Mouse (Mus musculus) lung, adult 18-20 months (tissue): Measurements from ENCODE around the gene 9930021J03Rik.

Source experiments
- DNase-seq, 2 experiments: peaks; one replicate each; pipeline ENCODE4 v3.0.0; 2022; ENCODE audit warnings: mixed read lengths in 2 of 2

Gene 9930021J03Rik

DNA sequence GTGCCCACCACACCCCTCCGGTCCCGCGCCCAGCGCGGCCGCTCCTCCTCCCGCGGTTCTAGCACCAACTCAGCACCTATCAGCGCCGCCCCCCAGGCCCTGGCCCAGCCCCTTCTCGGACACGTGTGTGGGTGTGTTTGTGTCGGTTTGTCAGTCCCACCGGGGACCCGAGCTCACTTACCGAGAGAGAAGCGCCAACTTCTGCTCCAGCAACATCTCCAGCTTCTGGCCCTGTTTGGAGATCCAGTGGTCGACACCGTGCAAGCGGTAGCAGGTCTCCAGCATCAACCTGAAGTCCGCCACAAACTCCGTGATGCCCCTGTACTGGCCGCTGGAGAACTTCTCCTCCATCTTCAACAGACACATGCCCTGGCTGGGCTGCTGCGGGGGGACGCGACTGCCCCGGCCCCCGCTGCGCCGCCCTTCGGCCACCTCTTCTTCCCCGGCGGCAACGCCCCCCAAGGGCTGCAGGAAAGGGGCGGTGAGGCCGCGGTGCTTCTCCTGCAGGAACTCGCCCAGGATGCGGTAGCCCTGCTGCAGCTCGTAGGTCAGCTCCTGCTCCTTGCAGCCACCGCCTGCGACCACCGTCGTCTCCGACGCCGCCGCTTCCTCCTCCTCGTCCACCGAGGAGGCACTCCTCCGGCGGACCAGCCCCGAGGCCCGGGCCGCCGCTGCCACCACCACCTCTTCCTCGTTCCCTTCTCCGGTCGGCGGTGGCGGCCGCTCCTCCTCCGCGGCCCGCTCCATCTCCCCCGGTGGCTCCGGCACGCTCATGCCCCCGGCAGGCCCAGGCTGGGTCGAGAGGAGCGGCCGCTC is 480 bp downstream of the 9930021J03Rik start:
- DNase-seq: peak; percentile 77

DNA sequence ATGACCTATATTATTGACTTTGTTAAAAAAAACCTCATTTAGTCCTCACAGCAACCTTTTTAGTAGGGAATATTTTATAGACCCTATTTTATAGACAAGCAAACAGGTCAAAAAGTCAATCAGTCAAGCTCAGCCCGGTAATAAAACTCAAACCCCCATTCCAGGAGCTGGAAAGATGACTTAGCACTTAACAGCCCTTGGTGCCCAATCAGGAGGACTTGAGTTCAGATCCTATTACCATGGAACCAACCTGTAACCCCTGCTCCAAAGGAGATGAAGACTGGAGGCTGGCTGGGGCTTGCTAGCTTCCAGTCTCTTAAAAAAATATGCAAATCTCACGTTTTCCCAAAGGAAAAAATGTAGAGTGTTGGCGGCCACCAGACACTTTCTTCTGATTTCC is 1.8 kb downstream of the 9930021J03Rik start:
- DNase-seq: no peak

DNA sequence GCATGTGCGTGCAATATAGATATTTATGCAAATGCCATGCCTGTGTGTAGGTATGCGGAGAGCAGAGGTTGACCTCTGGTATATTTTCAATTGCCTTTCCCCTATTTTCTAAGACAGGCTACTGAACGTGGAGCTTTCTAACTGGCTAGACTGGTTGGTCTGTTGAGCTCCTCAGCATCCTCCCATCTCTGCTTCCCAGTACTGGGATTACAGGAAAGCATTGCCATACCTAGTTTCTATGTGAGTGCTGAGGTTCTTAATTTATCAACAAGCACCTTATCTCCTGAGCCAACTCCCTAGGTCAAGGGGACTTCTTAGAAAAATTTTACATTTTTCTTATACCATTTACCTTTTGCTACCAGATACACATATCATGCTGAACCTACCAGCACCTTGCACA is 8.4 kb downstream of the 9930021J03Rik start:
- DNase-seq: no peak

DNA sequence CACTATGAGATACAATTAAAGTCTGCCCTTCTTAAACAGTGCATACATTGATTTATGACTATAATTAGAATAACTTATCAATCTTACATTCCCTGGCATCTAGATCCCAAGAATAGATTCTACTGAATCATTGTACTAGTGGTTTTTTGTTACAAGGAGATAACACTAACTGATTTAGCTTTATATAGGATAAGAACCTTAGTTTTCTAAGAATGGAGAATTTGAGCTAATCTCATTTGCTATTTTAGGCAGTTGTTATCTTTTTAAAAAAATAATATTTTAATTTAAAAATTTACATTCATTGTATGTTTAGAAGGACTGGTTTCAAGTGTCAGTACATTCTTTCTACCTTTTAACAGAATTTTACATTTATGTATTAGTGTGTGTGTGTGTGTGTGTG is 17.8 kb downstream of the 9930021J03Rik start:
- no peak for DNase-seq

DNA sequence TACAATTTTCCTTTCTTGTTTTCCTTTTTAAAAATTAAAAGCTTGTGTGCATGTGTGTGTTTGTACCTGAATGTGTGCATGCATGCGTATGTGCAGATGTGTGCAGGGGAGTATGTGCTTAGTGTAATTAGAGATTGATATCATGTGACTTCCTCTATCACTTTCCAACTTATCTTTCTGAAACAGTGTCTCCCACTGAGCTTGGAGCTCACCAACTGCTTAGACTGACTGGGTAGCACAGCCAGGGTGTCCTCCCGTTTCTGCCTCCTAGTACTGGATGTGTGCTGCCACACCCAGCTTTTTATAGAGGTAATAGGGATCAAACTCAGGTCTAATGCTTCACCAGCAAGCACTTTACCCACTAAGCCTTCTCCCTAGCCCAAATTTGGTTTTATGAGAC is 22.9 kb downstream of the 9930021J03Rik start:
- no peak for DNase-seq

DNA sequence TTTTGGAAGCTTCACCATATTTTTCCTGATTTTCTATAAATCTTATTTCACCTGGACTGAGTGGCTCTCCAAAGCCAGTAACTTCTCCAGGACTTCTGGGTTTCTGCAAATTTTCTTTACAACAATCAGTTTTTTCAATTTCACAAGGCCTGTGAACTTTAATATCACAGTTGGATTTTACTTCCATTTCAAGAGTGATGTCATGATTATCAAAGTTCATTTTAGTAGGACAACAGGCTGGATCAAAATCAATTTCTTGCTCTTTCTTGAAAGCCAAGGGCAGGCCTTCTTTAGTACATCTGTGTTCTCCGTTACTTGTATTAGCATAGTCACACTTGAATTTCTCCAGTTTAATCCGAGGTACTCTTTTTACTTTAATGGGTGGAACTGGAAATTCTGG is 51.9 kb downstream of the 9930021J03Rik start:
- DNase-seq: no peak

DNA sequence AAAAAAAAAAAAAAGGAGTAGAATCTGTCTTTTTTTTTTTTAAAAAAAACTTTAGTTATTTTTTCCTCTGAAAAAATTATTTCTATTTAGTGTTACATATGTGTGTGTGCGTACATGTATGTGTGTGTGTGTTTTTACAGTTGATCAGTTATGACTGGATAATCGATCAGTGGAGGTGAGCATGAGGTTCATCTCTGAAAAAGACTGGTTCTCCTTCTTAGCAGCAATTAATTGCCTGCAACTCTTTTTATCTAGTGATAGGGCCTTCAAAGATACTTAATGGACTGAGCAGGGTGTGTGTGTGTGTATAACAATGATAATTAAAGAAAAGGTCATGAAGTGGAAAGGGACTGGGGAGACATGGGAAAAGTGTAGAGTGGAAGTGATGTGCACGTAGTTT is 54.8 kb downstream of the 9930021J03Rik start:
- DNase-seq: no peak

DNA sequence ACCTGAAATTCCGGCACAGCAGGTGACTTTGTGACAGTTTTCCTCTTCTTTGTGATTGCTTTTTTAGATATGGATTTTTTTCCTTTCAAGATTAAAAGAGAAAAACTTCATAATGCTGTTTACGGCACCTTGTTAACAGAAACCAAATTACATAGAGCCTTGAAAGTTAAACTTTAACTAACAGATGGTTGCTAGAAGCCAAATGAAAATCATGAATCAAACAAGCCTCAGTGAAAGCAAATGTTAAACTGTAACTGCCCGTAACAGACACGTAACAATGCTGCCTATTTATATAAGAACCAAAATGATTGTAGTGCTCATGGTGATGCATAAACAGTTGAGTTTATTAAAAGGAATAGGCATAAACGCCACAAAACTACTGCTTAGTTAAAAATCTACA is 62.3 kb downstream of the 9930021J03Rik start:
- no peak for DNase-seq

DNA sequence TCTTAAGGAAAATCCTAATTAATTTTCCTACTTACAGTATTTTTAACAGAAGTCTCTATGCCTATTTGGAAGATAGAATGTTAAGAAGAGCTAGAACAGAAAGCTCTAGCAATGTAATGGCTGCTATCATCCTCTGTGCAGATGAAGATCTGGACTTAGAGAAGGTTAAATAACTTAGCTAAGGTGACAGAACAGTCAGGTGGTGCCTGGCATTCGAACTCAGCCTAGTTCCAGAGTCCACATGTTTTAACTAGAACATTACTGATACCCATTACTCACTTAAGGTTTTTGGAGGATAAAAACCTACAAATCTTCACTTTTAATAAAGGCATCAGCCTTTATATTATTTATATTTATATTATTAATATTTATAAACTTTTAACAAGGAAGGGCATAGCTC is 65.1 kb downstream of the 9930021J03Rik start:
- no peak for DNase-seq

DNA sequence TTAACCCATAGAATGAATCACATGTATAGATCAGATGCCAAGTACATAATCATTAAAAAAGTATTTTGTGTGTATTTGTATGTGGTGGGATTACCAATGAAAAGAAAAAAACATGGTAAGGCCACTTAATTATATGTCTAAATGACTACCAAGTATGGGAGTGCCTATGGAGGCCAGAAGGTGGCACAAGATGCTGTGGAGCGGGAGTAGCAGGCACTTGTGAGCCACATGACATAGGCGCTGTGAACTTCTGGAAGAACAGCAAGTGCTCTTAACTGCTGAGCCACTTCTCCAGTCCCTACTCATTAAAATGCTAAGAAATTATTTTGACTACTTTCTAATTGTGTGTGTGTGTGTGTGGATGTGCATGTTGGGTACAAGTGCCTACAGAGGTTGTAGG is 66.2 kb downstream of the 9930021J03Rik start:
- peak in 1 of 2 experiments; percentile 7 for DNase-seq

DNA sequence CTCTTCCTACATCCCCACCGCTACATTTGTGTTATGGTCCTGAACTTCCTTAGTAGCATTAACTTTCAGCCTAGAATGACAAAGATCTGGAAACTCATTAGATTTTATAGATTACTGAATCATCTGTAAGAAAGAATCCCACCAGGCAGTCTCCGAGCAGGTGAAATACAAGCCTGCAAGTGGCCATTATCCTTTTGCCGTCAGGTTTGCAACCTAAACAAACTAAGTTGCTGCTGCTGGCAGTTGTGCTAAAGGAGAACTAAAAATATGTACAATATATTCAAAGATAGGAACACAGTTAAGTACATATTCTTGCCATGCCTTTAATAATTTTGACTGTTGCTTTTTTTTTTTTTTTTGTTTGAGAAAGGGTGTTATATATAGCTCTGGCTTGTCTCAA is 70.4 kb downstream of the 9930021J03Rik start:
- DNase-seq: no peak

DNA sequence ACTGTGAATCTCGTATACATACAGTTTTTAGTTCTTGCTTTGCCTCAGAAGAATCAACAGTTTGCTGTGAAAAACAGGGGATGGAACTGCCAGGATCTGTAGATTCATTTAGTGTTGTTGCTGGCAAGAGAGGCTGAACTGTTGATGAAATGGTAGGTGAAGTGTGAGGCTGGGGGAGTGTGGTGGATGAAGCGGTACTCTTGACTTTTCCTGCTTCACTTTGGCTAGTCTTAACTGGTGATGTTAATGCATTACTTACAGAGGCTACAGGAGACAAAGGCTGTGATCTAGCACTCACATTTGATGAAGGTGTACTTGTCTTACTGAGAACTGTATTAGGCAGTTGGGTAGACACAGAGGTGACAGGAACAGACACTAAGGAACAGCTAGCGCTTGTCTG is 87.3 kb downstream of the 9930021J03Rik start:
- DNase-seq: no peak

DNA sequence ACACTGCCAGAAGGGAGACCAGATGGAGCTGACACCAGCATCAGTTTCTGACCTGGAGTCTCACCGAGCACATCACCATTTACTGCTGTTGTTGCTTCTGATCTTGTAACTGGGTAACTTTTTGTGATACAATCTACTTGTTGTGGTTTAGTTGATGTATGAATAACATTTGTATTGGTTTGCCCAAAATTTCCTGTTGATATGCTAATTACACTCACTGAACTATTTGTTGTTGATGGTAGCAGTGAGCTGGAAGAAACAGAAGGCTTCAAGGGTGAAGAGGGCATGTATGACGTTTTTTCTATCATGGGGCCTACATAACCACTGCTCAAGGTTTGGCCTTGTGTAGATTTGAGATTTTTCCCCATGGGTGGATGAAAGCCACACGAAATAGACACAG is 87.9 kb downstream of the 9930021J03Rik start:
- DNase-seq: no peak

DNA sequence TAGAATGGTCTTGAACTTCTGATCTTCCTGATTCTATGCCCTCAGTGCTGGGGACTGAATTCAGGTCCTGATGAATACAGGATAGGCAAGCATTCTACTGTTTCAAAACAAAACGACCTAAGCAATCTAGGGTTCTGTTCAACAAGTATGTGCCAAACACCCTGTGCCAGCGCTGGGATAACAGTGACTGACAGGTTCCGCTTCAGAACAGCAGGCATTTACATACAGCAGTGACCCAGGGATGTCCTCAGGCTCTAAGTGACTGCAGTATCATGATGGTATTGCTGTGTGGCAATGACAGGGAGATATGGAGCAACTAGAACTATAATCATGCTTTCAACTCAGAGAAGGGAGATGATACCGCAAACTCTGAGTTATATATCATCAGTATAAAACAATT is 92.3 kb downstream of the 9930021J03Rik start:
- no peak for DNase-seq

DNA sequence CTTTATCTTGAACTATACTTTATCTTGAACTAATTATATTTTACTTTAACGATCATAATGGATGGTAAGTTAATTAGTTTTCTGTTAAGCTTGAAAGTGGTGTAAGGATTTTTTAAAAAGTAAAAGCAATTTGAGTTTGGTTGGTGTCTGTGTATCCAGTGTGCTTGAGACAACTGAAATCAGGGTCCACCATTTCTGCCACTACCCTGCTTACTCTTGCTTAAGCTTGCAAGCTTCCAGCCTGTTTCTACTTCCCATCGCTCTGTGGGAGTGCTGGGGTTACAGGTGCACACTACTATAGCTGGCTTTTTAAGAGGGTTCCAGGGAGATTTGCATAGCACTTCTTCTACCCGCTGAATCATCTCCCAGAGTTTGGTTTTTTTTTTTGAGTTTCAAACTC is 96.3 kb downstream of the 9930021J03Rik start:
- DNase-seq: no peak

DNA sequence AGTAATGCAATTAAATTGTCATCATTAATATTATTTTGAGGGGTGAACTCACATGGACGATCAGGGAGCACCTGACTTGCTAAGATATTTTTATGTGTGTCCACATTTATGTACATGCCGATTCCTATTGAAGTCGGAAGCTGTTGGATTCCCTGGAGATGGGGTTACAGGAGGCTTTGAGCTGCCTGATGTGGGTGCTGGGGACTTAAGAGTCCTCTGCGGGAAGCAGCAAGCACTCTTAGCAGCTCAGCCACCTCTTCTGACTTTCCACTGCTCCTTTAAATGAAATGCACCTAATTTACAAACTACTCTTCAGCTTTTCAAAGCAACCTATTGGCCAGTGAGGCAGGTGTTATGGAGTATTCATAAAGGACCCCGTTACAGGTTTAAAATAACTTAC is 97.3 kb downstream of the 9930021J03Rik start:
- DNase-seq: no peak

DNA sequence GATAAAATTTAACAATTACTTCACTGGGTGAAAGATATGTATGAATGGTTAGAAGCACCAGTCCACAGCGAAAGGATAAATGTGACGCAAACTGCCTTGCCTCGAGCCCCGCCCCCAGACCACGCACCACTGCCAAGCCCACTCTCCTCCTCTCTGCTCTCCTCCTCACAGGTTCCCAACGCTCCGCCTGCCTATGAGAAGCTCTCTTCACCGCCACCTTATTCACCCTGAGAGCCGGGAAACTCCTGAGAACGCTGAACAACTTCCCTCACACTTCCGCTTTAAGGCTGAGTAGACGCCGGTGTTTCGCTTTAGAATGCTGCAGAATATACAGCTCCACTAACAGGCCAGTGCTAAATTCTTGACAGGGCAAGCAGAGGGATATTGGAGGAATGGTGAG is 97.8 kb downstream of the 9930021J03Rik start:
- DNase-seq: peak; percentile 30 to 38

DNA sequence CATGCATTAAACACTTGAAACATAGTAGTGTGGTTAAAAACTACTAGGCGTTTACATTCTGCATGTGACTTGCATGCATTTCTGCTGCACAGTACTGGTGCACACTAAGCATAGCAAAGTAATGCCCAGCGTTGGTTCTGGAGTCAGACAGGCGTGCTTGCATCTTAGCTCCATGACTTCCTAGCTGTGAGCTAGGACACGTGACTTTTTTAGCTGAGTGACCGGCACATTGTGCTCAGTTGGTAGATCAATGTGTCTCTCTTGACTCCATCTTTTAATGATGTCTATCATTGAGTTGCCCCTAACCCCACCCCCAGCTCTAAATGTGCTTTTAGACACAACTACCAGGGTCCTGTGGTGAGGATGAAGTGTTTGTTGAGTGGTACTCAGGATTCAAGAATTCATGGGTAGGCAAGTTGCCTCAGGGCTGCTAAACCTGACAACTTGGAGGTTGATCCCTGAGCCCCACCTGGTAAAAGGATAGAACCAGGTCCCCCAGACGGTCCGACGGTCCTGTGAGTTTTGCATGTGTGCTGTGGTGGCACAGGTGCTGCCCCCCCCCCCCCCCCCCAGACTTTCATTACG is 98.4 kb downstream of the 9930021J03Rik start:
- no peak for DNase-seq

DNA sequence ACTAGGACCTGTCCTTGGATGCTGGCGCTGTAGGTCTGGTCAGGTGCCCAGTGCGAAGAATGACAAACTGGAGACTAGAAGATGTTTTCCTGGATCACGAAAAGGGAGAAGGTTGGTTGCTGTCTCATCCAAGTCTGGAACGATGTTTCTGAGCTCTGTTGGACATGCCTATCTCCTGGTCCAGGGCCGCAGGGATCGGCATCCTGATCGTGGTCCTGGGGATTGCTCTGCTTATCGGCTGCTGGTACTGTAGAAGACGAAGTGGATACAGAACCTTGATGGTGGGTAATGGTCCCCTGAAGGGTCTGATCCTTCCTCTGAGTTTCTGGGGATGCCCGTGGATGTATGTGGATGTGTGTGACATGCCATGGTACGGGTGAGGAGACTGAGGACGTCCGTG is 101.4 kb downstream of the 9930021J03Rik start:
- no peak for DNase-seq

DNA sequence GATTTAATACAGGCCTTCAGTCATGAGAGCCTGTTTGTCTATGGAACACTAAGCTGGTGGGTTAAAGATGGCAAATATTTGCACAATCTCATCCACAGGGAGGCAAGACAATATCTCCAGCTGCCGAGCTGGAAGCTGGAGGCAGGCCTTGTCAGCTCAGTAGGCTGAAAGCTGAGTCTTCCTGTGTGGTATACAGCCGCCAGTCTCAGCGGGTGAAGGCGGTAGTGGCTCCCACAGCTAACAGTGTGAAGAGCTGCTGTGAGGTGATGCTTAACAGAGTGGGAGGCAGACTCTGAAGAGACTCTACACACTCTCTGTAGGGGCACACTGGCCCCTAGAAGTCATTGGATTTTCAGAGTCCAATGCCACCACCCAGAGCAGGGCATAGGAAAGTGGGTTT is 104.1 kb downstream of the 9930021J03Rik start:
- DNase-seq: no peak

DNA sequence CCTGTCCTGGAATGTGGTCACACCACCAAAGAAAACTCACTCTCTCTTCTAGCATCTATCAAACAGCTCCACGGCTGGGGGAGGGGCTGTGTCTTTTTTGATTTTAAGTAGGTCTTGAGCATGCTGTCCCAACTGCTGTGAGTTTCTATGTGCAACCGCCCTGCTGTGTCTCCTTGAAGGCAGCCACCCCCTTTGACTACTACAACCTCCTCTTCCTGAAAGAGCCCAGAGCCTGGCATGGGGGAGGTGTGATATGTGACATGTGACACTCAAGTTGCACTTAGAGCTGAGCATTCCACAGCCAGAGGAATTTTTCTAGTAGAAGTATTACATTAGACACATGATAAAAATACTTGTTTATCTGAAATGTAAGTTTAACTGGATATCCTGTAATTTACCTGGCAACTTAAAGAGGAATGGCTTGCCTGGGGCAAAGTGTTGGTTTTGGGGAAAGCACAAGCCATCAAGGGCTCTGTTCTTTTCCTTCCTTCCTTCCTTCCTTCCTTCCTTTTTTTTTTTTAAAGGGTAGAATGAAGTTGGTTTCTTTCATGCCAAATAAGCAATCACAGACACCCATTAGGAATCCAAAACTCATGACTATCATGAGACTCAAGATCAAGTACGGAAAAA is 108.4 kb downstream of the 9930021J03Rik start, which contains the start of gene Mlana:
Gene Mlana, plus strand, starts transcription at position 580 of the 630 bp plus-strand sequence.
- peak; percentile 55 to 67 for DNase-seq

DNA sequence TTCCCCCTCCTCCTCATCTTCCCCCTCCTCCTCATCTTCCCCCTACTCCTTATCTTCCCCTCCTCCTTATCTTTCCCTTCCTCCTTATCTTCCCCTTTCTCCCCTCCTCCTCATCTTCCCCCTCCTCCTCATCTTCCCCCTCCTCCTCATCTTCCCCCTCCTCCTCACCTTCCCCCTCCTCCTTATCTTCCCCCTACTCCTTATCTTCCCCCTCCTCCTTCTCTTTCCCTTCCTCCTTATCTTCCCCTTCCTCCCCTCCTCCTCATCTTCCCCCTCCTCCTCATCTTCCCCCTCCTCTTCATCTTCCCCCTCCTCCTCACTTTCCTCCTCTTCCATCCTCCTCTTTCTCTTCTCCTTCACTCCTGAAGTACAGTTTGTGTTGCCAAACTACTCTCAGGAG is 108.9 kb downstream of the 9930021J03Rik start:
- DNase-seq: no peak

DNA sequence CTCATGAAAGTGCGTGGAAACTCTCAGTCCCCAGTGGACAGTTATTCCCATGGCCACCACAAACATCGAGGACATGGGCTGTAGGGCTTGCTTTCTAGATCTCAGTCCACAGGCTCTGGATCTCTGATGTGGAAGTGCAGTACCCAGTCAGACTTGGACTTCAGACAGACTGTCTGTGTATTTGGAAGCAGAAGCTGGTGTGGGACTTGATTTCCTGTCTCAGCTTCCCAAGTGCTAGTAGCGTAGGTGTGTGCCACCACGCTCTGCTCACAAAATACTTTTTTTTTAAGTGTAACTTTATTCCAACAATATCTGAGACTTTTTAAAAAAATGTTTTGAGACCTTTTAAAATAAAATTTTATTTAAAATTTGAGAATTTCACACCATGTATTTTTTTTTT is 109.5 kb downstream of the 9930021J03Rik start:
- no peak for DNase-seq

DNA sequence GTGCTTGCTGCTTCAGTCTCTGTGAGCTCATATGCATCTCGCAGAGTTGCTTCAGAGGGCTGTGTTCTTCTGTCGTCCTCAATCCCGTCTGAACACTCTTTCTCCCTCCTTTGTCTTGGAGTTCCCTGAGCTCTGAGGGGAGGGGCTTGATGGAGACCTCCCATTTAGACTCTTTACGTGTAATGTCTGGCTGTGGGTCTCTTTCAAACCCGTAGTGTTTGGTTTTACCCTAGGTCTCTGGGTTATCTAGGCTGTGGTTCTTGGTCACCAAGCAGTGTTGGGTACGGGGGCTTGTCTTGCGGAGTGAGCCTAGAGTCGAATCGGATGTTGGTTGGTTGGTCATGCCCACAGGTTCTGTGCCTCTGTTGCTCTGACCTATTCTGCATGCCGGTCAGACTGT is 110.7 kb downstream of the 9930021J03Rik start:
- DNase-seq: no peak
